Mouse (Mus musculus) heart, adult 9 months (tissue): ENCODE data around the gene Gm17535.
"Not testable (repeated sequence)": the region's sequence is repeated elsewhere in the genome, so short reads cannot be mapped to it uniquely, and the experiment has no call there.

Source experiments
- DNase-seq, 2 experiments: peaks; one replicate each; pipeline ENCODE4 v3.0.0; 2022; ENCODE audit warnings: low spot score in 2 of 2

Gm17535 gene

GRCm38 (mm10) chr9:3034299-3034698, at the start of gene Gm17535:
Gene Gm17535, plus strand, starts transcription at chr9:3034599.
- not testable (repeated sequence) for DNase-seq

- peak; percentile 29 to 44 for DNase-seq
These were observed 33.9 kb upstream of the Gm17535 start, which contains the start of gene Gm10722 for GRCm38 (mm10) chr9:3000445-3000972. Gene Gm10722, plus strand, starts transcription at chr9:3000922.

GRCm38 (mm10) chr9:3001006-3001405, 33.4 kb upstream of the Gm17535 start:
- peak; percentile 42 to 57 for DNase-seq

GRCm38 (mm10) chr9:3001948-3002659, 32.3 kb upstream of the Gm17535 start:
- peak; percentile 100 for DNase-seq

- DNase-seq: not testable (repeated sequence)
These were observed 31.5 kb upstream of the Gm17535 start, which contains the start of gene Gm11168 for GRCm38 (mm10) chr9:3002794-3003396. Gene Gm11168, plus strand, starts transcription at chr9:3003346.

GRCm38 (mm10) chr9:3006179-3006578, 28.2 kb upstream of the Gm17535 start:
- not testable (repeated sequence) for DNase-seq

GRCm38 (mm10) chr9:3006636-3007035, 27.8 kb upstream of the Gm17535 start:
- DNase-seq: peak; percentile 100

- DNase-seq: not testable (repeated sequence)
These were observed 27.1 kb upstream of the Gm17535 start for GRCm38 (mm10) chr9:3007272-3007671.

- DNase-seq: not testable (repeated sequence)
These were observed 25.1 kb upstream of the Gm17535 start for GRCm38 (mm10) chr9:3009331-3009730.

- not testable (repeated sequence) for DNase-seq
These were observed 22.3 kb upstream of the Gm17535 start for GRCm38 (mm10) chr9:3012054-3012621.

GRCm38 (mm10) chr9:3012733-3013279, 21.6 kb upstream of the Gm17535 start, which contains the start of gene Gm10721:
Gene Gm10721, plus strand, starts transcription at chr9:3013140.
- DNase-seq: not testable (repeated sequence)

- not testable (repeated sequence) for DNase-seq
These were observed 19.0 kb upstream of the Gm17535 start, which contains the start of gene Gm10720 for GRCm38 (mm10) chr9:3015354-3015753. Gene Gm10720, plus strand, starts transcription at chr9:3015654.

- peak in 1 of 2 experiments; percentile 1 for DNase-seq
These were observed 18.5 kb upstream of the Gm17535 start for GRCm38 (mm10) chr9:3015896-3016295.

GRCm38 (mm10) chr9:3017108-3017507, 17.3 kb upstream of the Gm17535 start, which contains the start of gene Gm10719:
Gene Gm10719, plus strand, starts transcription at chr9:3017408.
- DNase-seq: not testable (repeated sequence)

- DNase-seq: peak in 1 of 2 experiments; percentile 1
These were observed 15.5 kb upstream of the Gm17535 start for GRCm38 (mm10) chr9:3018944-3019343.

GRCm38 (mm10) chr9:3019835-3020727, 14.3 kb upstream of the Gm17535 start:
- DNase-seq: peak; percentile 51 to 66

GRCm38 (mm10) chr9:3022316-3023008, 11.9 kb upstream of the Gm17535 start:
- DNase-seq: peak; percentile 83

GRCm38 (mm10) chr9:3023312-3023984, 11.0 kb upstream of the Gm17535 start, which contains the start of gene Gm10718:
Gene Gm10718, plus strand, starts transcription at chr9:3023547.
- peak; percentile 67 to 69 for DNase-seq

GRCm38 (mm10) chr9:3023985-3024648, 10.3 kb upstream of the Gm17535 start:
- DNase-seq: peak; percentile 100
